Mouse (Mus musculus) lung, postnatal 0 days (tissue): Measurements from ENCODE around the gene Prnp.

Source experiments
- CTCF ChIP-seq: IDR thresholded peaks from 2 replicates; pipeline ENCODE4 v1.5.1; 2016; ENCODE audit warnings: antibody characterized with exemption, mild to moderate bottlenecking
- EP300 ChIP-seq: IDR thresholded peaks from 2 replicates; pipeline ENCODE4 v1.6.1; 2016; ENCODE audit warnings: antibody characterized with exemption, mild to moderate bottlenecking, control low read depth

- peak; percentile 81 for TF ChIP-seq CTCF
- no peak for TF ChIP-seq EP300
These were observed 40.3 kb downstream of the Prnp start for GRCm38 (mm10) chr2:131949767-131950597.
